Mouse (Mus musculus) midbrain, embryonic 10.5 days (tissue): ENCODE measurements around the gene Methig1. TPM values are rescaled to one million over a fixed set of nuclear protein-coding genes. Genes with fewer than 3 reads are reported as not detected.

Experiments used
- DNase-seq: peaks from one replicate; pipeline ENCODE4 v3.0.0-alpha.2; 2017; ENCODE audit warnings: low spot score
- H3K27ac ChIP-seq: fragments of 300-500 bp; sonication (generic); replicated peaks from 2 replicates; pipeline ENCODE4 v1.5.1; 2016; ENCODE audit warnings: mild to moderate bottlenecking
- H3K27me3 ChIP-seq: fragments of 300-500 bp; sonication (generic); 2 replicates; pipeline ENCODE4 v1.6.1; 2016; ENCODE audit warnings: low read depth, mild to moderate bottlenecking; ENCODE audit not compliant: poor library complexity, severe bottlenecking
- H3K36me3 ChIP-seq: fragments of 300-500 bp; sonication (generic); 2 replicates; pipeline ENCODE4 v1.6.1; 2016; ENCODE audit warnings: mild to moderate bottlenecking, moderate library complexity
- H3K4me1 ChIP-seq: fragments of 300-500 bp; sonication (generic); 2 replicates; pipeline ENCODE4 v1.6.1; 2016
- H3K4me3 ChIP-seq: fragments of 300-500 bp; sonication (generic); 2 replicates; pipeline ENCODE4 v1.5.1; 2016; ENCODE audit warnings: mild to moderate bottlenecking, moderate library complexity
- H3K9me3 ChIP-seq: fragments of 300-500 bp; sonication (generic); replicated peaks from 2 replicates; pipeline ENCODE4 v1.6.1; 2016; ENCODE audit warnings: mild to moderate bottlenecking
- WGBS: fragments of 180-500 bp; shearing (Covaris S2); methylation state at CpG from one replicate; pipeline ENCODE4 v1.1.7; 2016; 5-methylcytosine and 5-hydroxymethylcytosine counted together
- polyA plus RNA-seq: library from polyadenylated mRNA; unstranded; fragments of >200 nt; fragmentation: Nextera tagmentation; extraction: Ambion mirVana; gene quantifications from 2 replicates; pipeline ENCODE4 v1.2.1, GENCODE M21; 2016

Gene Methig1
- polyA plus RNA-seq, 1 experiment from 2014 or later = not detected

DNA sequence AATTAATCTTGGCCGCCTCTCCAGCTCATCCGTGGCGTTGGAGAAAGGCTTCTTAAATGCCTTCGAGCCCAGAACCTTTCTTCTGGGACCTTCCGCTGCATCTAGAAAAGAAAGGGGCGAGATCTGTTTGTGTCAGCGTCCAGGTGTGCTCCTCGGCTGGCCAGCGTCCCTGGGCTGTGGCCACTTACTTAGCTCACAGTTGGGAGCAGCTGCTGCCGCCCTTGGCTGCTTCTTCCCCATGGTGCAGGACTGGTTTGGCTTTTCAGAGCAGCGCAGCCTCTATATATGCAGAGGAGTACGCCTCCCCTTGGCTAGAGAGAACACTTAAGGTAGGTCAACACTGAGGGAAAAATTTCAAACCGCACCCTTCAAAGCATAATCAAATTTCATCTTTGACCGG is 71.0 kb downstream of the Methig1 start:
- 4% methylated on average over 14 of the region's 14 CpGs for WGBS
- H3K9me3 ChIP-seq = no peaks in the 10 kb centered on the region
- no peak overlapping the region for H3K27ac ChIP-seq
- H3K4me1 ChIP-seq = peaks cover 44% of the 10 kb centered on the region
- peak overlapping the region; percentile 88 for H3K4me3 ChIP-seq
- no peaks in the 10 kb centered on the region for H3K36me3 ChIP-seq
- DNase-seq = peak; percentile 37
- H3K27me3 ChIP-seq = peaks cover 35% of the 10 kb centered on the region

DNA sequence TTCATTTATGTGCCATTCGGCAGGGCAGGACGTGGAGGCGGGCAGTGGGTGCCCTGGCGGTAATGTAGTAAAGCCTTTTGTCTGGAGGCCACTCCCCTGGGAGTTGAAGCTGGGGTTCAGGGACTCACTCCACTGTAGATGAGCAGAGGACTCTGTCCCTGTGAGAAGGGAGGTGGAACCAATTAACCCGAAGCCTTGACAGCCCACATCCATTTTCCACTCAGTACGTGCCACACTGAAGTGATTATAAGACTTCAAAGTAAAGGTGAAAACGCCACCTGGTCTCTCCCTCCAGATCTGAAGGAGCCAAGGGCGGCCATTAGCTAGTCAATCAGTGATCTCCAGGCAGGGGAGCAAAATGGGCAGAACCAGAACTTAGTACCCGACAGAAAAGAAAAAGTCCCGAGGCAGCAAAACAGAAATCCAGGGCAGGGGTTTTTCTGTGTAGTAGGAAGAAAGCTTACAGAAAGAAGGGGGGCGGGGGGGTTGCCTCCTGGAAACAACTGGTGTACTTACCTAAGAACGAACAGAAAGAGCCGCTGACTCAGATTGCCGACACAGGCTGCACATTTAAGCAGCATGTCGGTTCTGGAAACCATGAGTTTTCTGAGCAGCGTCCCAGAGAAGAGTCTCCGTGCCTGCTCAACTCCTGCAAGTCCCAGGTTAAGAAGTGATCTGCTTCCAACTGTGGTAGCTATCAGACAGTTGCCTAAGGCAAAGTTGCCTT is 71.6 kb downstream of the Methig1 start, which contains the start of gene Slc11a2:
Gene Slc11a2 (minus strand): TSS at position 677 of the 727 bp plus-strand sequence.
- no peaks in the 10 kb centered on the region for H3K36me3 ChIP-seq
- H3K4me3 ChIP-seq = peak within 1 kb of the TSS; percentile 88
- peaks cover 35% of the 10 kb centered on the region for H3K27me3 ChIP-seq
- no peak for DNase-seq
- H3K4me1 ChIP-seq = peaks cover 40% of the 10 kb centered on the region
- no peak within 1 kb of the TSS for H3K27ac ChIP-seq
- WGBS = 33% methylated on average over 17 of the region's 17 CpGs
- no peaks in the 10 kb centered on the region for H3K9me3 ChIP-seq

DNA sequence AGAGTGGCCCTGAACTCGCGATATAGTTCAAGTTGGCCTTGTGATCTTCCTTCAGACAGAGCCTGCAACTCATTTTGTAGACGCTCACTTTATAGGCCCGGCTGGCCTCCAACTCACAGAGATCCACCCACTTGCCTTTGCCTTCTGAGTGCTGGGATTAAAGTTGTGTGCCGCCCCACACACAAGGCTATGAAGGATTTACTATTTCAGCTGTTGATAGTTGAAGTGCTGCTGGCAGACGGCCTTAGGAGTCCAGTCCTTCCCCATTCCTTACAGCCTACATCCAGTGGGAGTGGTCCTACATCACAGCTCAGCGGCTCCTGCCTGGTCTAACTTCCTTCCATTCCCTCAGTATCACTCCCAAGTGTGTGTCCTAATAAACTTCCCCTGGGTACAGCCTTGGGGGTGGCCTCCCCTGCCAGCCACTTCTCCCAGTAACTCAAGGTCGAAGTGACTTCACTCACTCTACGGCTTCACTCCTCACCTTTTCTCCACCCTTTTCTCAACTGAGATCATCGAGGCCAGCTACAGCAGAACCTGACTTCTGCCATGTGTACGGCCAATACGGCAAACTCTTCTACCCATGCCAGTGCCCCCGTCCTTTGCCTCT is 75.5 kb downstream of the Methig1 start:
- WGBS = 82% methylated on average over 13 of the region's 13 CpGs
- no peak overlapping the region for H3K27ac ChIP-seq
- H3K4me3 ChIP-seq = no peak overlapping the region
- no peaks in the 10 kb centered on the region for H3K9me3 ChIP-seq
- no peak for DNase-seq
- peaks cover 32% of the 10 kb centered on the region for H3K27me3 ChIP-seq
- peaks cover 9% of the 10 kb centered on the region for H3K4me1 ChIP-seq
- no peaks in the 10 kb centered on the region for H3K36me3 ChIP-seq

DNA sequence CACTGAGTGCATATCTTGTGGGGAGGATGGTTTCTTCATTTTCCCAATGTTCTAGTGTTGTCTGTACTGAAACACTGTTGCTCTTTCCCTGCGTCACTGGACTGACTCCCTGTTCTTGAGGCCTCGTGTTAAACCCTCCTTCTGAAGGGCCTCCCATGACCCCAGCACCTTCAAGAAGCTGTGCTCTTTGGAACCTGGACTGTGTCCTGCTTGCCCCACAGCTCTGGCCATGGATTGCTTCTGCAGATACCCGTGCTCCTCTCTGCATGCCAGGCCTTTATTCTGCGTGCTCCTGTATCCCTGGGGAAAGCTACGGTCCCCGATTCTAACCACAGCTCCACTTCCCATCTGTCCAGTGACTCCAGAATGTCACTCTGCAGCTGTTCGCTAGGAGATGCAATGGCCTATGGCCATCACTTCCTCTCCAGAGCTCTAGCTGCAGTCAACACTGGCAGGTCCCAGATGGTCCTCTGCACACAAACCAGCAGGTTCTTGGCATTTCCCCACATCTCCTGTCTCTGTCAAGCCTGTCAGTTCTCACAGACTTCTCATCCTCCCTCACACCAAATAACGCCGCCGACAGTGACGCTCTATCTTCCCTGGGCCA is 77.1 kb downstream of the Methig1 start:
- Histone ChIP-seq H3K36me3 (no peaks in the 10 kb centered on the region), H3K4me1 (no peaks in the 10 kb centered on the region), H3K27me3 (peaks cover 16% of the 10 kb centered on the region), H3K9me3 (0 out of 2 replicates have a peak, but pooled peaks cover 1% of the 10 kb centered on the region), H3K27ac (no peak overlapping the region), H3K4me3 (no peak overlapping the region)
- DNase-seq = no peak
- WGBS = 85% methylated on average over 11 of the region's 11 CpGs

DNA sequence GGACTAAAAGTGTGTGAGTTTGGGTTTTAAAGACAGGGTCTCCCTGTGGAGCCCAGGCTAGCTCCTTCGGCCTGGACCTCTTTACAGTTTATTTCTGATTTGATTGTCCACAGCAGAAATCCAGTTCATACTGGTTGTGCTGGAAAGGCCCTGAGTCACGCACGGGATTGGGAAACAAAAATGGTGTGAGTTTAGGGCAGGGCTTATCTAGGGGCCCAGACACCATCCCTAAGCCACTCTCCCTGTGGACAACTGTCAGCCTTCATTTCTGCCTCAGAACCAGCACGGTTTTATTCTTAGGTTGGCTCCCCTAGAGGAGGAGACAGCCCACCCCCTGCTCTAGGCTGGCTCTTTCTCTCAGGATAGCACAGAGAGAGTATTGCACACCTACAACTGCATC is 80.3 kb downstream of the Methig1 start:
- Histone ChIP-seq H3K27me3 (no peaks in the 10 kb centered on the region), H3K27ac (no peak overlapping the region), H3K9me3 (0 out of 2 replicates have a peak, but pooled peaks cover 3% of the 10 kb centered on the region), H3K4me1 (0 out of 2 replicates have a peak, but pooled peaks cover 3% of the 10 kb centered on the region), H3K4me3 (no peak overlapping the region), H3K36me3 (no peaks in the 10 kb centered on the region)
- DNase-seq = no peak
- 71% methylated on average over 4 of the region's 4 CpGs for WGBS

Other genes starting within 250 kb of the Methig1 start
- 33.6 and 33.7 TPM in 2 replicates for gene Atf1, start 125.3 kb upstream of the Methig1 start, polyA plus RNA-seq
- gene Tmprss12, start 72.3 kb upstream of the Methig1 start, polyA plus RNA-seq = not detected in 2 replicates
- gene Mettl7a1, start 49.0 kb upstream of the Methig1 start, polyA plus RNA-seq = 4.9 and 5.8 TPM in 2 replicates
- not detected in 2 replicates for gene Mettl7a3, start 18.2 kb upstream of the Methig1 start, polyA plus RNA-seq
- gene Mettl7a2, start 51 bp downstream of the Methig1 start, polyA plus RNA-seq = not detected in 2 replicates
- gene Higd1c, start 11.4 kb downstream of the Methig1 start, polyA plus RNA-seq = not detected in 2 replicates
- gene Gm5475, start 69.0 kb downstream of the Methig1 start, polyA plus RNA-seq = 0.04 TPM in 1 of 2 replicates, not detected in the other
- gene Slc11a2, start 71.9 kb downstream of the Methig1 start, polyA plus RNA-seq = 26.3 and 26.7 TPM in 2 replicates
- 44.1 and 47.3 TPM in 2 replicates for gene Letmd1, start 115.9 kb downstream of the Methig1 start, polyA plus RNA-seq
- gene Csrnp2, start 142.3 kb downstream of the Methig1 start, polyA plus RNA-seq = 16.7 and 22.0 TPM in 2 replicates
- gene Tfcp2, start 198.9 kb downstream of the Methig1 start, polyA plus RNA-seq = 34.5 and 39.5 TPM in 2 replicates
- gene Pou6f1, start 246.8 kb downstream of the Methig1 start, polyA plus RNA-seq = 4.7 and 10.0 TPM in 2 replicates